Mouse (Mus musculus) central nervous system, embryonic 14 days (tissue): ENCODE data around the gene Tnfaip6. TPM values are rescaled to one million over a fixed set of nuclear protein-coding genes. Genes with fewer than 3 reads are reported as not detected.

Experiments used
- polyA plus RNA-seq: library from polyadenylated mRNA; depleted of rRNA; stranded (reverse); fragments of >200 nt; gene quantifications from 2 replicates; pipeline ENCODE4 v1.2.3, GENCODE M21; 2012; rRNA removed

The Tnfaip6 gene
- polyA plus RNA-seq, result 3.1 and 4.1 TPM in 2 replicates

DNA sequence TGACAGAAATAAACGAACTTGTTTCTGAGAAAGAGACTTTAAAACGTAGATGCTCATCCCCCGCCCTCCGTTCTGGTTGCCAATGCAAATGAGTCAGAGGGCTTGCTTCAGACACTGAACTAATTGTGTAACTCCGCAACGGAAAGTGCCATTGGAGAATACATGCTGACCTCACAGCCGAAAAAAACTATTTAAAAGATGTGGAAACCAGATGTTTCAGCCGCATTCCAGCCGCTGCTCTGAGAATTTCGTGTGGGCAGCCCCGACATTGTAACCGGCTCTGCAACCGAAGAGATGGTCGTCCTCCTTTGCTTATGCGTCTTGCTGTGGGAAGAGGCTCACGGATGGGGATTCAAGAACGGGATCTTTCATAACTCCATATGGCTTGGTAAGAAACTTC is at the start of gene Tnfaip6:
Gene Tnfaip6 (plus strand): TSS at position 128 of the 400 bp plus-strand sequence.

DNA sequence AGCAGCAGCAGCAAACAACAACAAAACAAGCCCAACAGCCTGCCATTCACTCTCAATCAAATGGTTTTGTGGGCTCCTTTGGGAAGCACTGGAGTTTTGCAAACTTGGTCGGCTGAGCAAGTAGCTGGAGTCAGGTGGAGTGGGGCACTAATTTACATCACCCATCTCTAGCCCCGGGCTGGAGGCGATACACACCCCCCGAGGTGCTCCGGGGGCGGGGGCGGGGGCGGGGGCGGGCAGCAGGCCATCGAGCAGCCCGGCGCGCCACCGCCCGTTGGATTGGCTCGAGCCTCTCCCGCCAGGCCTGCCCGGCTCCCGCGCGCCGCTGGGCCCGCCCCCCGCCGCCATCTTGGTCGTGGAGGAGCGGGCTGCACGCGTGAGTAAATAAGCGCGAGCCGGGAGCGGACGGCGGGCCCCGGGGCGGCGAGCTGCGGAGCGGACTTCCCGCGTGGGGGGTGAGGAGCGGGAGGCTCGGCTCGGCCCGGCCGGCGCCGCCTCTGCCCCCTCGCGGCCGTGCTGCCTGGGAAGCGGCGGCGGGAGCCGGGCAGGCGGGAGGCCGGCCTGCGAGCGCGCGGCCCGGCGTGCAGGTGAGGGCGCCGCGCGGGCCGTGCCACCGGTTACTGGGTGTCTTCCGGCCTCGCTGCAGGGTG is 34.8 kb downstream of the Tnfaip6 start, which contains the start of gene Rif1:
Gene Rif1 (plus strand): TSS at position 342 of the 650 bp plus-strand sequence.

Other genes with a start within 250 kb of the Tnfaip6 start
- gene Rbm43, start 102.8 kb upstream of the Tnfaip6 start, polyA plus RNA-seq, result 3.8 and 5.4 TPM in 2 replicates
- 5.1 and 5.6 TPM in 2 replicates for gene Nmi, start 64.5 kb upstream of the Tnfaip6 start, polyA plus RNA-seq
- 19.0 and 21.3 TPM in 2 replicates for gene Rif1, start 34.8 kb downstream of the Tnfaip6 start, polyA plus RNA-seq